Comparison of ENCODE assay signal across 26 mouse cellular contexts in genomic region chr5:103727777-103728395, GRCm38 (mm10). TPM values are rescaled to one million over a fixed set of nuclear protein-coding genes. Genes with fewer than 3 reads are reported as not detected.
DNase-seq lines count a peak whose midpoint lies in the region; ATAC-seq and TF ChIP-seq lines count a peak whose summit lies in the region.
"Had no signal": no experiment of that assay in that cellular context is flagged by ENCODE, and none has a peak within 500 bp of the region (broad histone marks: within the 10 kb centered on the region; RNA-seq: fewer than 3 reads in every experiment).

No protein-coding gene starts in this region.

- H3K4me2 ChIP-seq in forebrain, embryonic 14.5 days (ENCODE audit: low read length), result no peak overlapping the region
- no peak overlapping the region for H3K4me2 ChIP-seq in forebrain, embryonic 11.5 days (ENCODE audit: low read depth, low read length, severe bottlenecking)
- no peak overlapping the region for H3K4me2 ChIP-seq in midbrain, embryonic 15.5 days
- H3K4me2 ChIP-seq in midbrain, postnatal 0 days (ENCODE audit: low read depth, low read length, poor library complexity, severe bottlenecking), result no peak overlapping the region
- H3K4me2 ChIP-seq in hindbrain, embryonic 16.5 days (ENCODE audit: low read length), result no peak overlapping the region
- H3K4me2 ChIP-seq: embryonic facial prominence, embryonic 12.5 days; forebrain, embryonic 12.5 days; heart, embryonic 12.5 days; hindbrain, embryonic 13.5 days; limb, embryonic 12.5 days; stomach, embryonic 15.5 days had no signal

- no peak for TF ChIP-seq CTCF in midbrain, postnatal 0 days (IDR thresholded peaks at IDR 0.05)

- H3K36me3 ChIP-seq in forebrain, embryonic 14.5 days (ENCODE audit: control insufficient read depth, insufficient read depth, low read length), result no peaks in the 10 kb centered on the region
- no peaks in the 10 kb centered on the region for H3K36me3 ChIP-seq in forebrain, embryonic 11.5 days (ENCODE audit: control insufficient read depth, insufficient read depth, low read length)
- H3K36me3 ChIP-seq in midbrain, embryonic 15.5 days (replicated peaks), result no peaks in the 10 kb centered on the region
- H3K36me3 ChIP-seq in midbrain, postnatal 0 days (ENCODE audit: insufficient read depth, low read length), result no peaks in the 10 kb centered on the region
- H3K36me3 ChIP-seq in hindbrain, embryonic 16.5 days (ENCODE audit: control insufficient read depth, insufficient read depth, low read length), result no peaks in the 10 kb centered on the region
- H3K36me3 ChIP-seq: embryonic facial prominence, embryonic 12.5 days; forebrain, embryonic 12.5 days; heart, embryonic 12.5 days; hindbrain, embryonic 13.5 days; limb, embryonic 12.5 days; stomach, embryonic 15.5 days had no signal

- no peak overlapping the region for H3K9ac ChIP-seq in forebrain, embryonic 14.5 days (ENCODE audit: low read length)
- H3K9ac ChIP-seq in forebrain, embryonic 11.5 days (ENCODE audit: low read length), result no peak overlapping the region
- no peak overlapping the region for H3K9ac ChIP-seq in midbrain, embryonic 15.5 days
- H3K9ac ChIP-seq in midbrain, postnatal 0 days (replicated peaks; ENCODE audit: low read length, poor library complexity, severe bottlenecking), result no peak overlapping the region
- no peak overlapping the region for H3K9ac ChIP-seq in hindbrain, embryonic 16.5 days (ENCODE audit: low read depth, low read length)
- H3K9ac ChIP-seq: embryonic facial prominence, embryonic 12.5 days; forebrain, embryonic 12.5 days; heart, embryonic 12.5 days; hindbrain, embryonic 13.5 days; limb, embryonic 12.5 days; liver, postnatal 0 days; stomach, embryonic 15.5 days had no signal

- no peak overlapping the region for H3K27ac ChIP-seq in forebrain, embryonic 14.5 days (ENCODE audit: low read depth, low read length)
- no peak overlapping the region for H3K27ac ChIP-seq in forebrain, embryonic 11.5 days (ENCODE audit: low read depth, low read length)
- no peak overlapping the region for H3K27ac ChIP-seq in midbrain, embryonic 15.5 days
- H3K27ac ChIP-seq in midbrain, postnatal 0 days (ENCODE audit: low read depth, low read length), result no peak overlapping the region
- no peak overlapping the region for H3K27ac ChIP-seq in hindbrain, embryonic 16.5 days (ENCODE audit: low read depth, low read length)
- H3K27ac ChIP-seq: embryonic facial prominence, embryonic 12.5 days; forebrain, embryonic 12.5 days; gastrocnemius, adult 2 months; hindbrain, embryonic 13.5 days; limb, embryonic 12.5 days; stomach, embryonic 15.5 days had no signal

- peak; percentile 31 for DNase-seq in forebrain, embryonic 14.5 days (ENCODE audit: low spot score)
- no peak for DNase-seq in forebrain, embryonic 11.5 days (ENCODE audit: low spot score)
- no peak for DNase-seq in midbrain, postnatal 0 days (ENCODE audit: low spot score)
- peak; percentile 74 for DNase-seq in thymus, postnatal 0 days (ENCODE audit: low spot score)
- DNase-seq in thymus, postnatal 4 days, result peak; percentile 62
- DNase-seq: adrenal gland, postnatal 25 days; cerebellum, adult 8-10 months; cerebellum, postnatal 36 days; gastrocnemius, adult 2 months; gastrocnemius, postnatal 36 days; heart, adult 18-20 months; heart, postnatal 4 days; kidney, postnatal 14 days; liver, postnatal 0 days; lung, postnatal 36 days had no signal

- no peak overlapping the region for H3K4me3 ChIP-seq in forebrain, embryonic 14.5 days (ENCODE audit: low read depth, low read length)
- no peak overlapping the region for H3K4me3 ChIP-seq in forebrain, embryonic 11.5 days (ENCODE audit: low read depth, low read length)
- H3K4me3 ChIP-seq in midbrain, embryonic 15.5 days, result no peak overlapping the region
- no peak overlapping the region for H3K4me3 ChIP-seq in midbrain, postnatal 0 days (ENCODE audit: low read depth, low read length)
- H3K4me3 ChIP-seq in hindbrain, embryonic 16.5 days (ENCODE audit: low read length), result no peak overlapping the region
- H3K4me3 ChIP-seq: embryonic facial prominence, embryonic 12.5 days; forebrain, embryonic 12.5 days; gastrocnemius, adult 2 months; heart, embryonic 12.5 days; hindbrain, embryonic 13.5 days; limb, embryonic 12.5 days; stomach, embryonic 15.5 days had no signal

- no peaks in the 10 kb centered on the region for H3K4me1 ChIP-seq in forebrain, embryonic 14.5 days (ENCODE audit: control insufficient read depth, insufficient read depth, low read length)
- peaks cover 4% of the 10 kb centered on the region; the same call in 1 of the 2 replicates for H3K4me1 ChIP-seq in forebrain, embryonic 11.5 days (replicated peaks; ENCODE audit: control insufficient read depth, insufficient read depth, low read length)
- no peaks in the 10 kb centered on the region for H3K4me1 ChIP-seq in midbrain, embryonic 15.5 days
- no peaks in the 10 kb centered on the region for H3K4me1 ChIP-seq in midbrain, postnatal 0 days (ENCODE audit: insufficient read depth, low read length)
- no peaks in the 10 kb centered on the region for H3K4me1 ChIP-seq in hindbrain, embryonic 16.5 days (ENCODE audit: control insufficient read depth, insufficient read depth, low read depth, low read length)
- H3K4me1 ChIP-seq: heart, embryonic 12.5 days; stomach, embryonic 15.5 days had no signal

- ATAC-seq in forebrain, embryonic 14.5 days, result no peak
- no peak for ATAC-seq in forebrain, embryonic 11.5 days (replicated peaks; ENCODE audit: low FRiP score)
- peak; percentile 78 for ATAC-seq in midbrain, embryonic 15.5 days (replicated peaks)
- no peak for ATAC-seq in midbrain, postnatal 0 days (ENCODE audit: low FRiP score)
- ATAC-seq in activated CD4-positive, CD25-positive, alpha-beta regulatory T cell, adult 4 months, result no peak
- no peak for ATAC-seq in hindbrain, embryonic 16.5 days
- ATAC-seq: intestine, postnatal 0 days; liver, postnatal 0 days; Patski had no signal

- no peaks in the 10 kb centered on the region for H3K9me3 ChIP-seq in forebrain, embryonic 14.5 days (replicated peaks; ENCODE audit: control insufficient read depth, low read length)
- no peaks in the 10 kb centered on the region for H3K9me3 ChIP-seq in forebrain, embryonic 11.5 days (ENCODE audit: control insufficient read depth, low read length)
- H3K9me3 ChIP-seq in midbrain, embryonic 15.5 days, result no peaks in the 10 kb centered on the region
- H3K9me3 ChIP-seq in midbrain, postnatal 0 days (ENCODE audit: low read length), result no peaks in the 10 kb centered on the region
- H3K9me3 ChIP-seq in hindbrain, embryonic 16.5 days (ENCODE audit: control insufficient read depth, low read length), result no peaks in the 10 kb centered on the region
- H3K9me3 ChIP-seq: embryonic facial prominence, embryonic 12.5 days; forebrain, embryonic 12.5 days; heart, embryonic 12.5 days; hindbrain, embryonic 13.5 days; limb, embryonic 12.5 days; stomach, embryonic 15.5 days had no signal

- WGBS in forebrain, embryonic 14.5 days, result 80% methylated on average over 4 of the region's 4 CpGs
- 76% methylated on average over 4 of the region's 4 CpGs for WGBS in forebrain, embryonic 11.5 days
- 57% methylated on average over 4 of the region's 4 CpGs for WGBS in midbrain, embryonic 15.5 days
- 58% methylated on average over 4 of the region's 4 CpGs for WGBS in midbrain, postnatal 0 days
- 76% methylated on average over 4 of the region's 4 CpGs for WGBS in hindbrain, embryonic 16.5 days

- no peaks in the 10 kb centered on the region for H3K27me3 ChIP-seq in forebrain, embryonic 14.5 days (replicated peaks; ENCODE audit: control insufficient read depth, insufficient read depth, low read length)
- no peaks in the 10 kb centered on the region for H3K27me3 ChIP-seq in forebrain, embryonic 11.5 days (ENCODE audit: control insufficient read depth, insufficient read depth, low read length)
- no peaks in the 10 kb centered on the region for H3K27me3 ChIP-seq in midbrain, embryonic 15.5 days (replicated peaks)
- H3K27me3 ChIP-seq in midbrain, postnatal 0 days (ENCODE audit: insufficient read depth, low read length), result no peaks in the 10 kb centered on the region
- no peaks in the 10 kb centered on the region for H3K27me3 ChIP-seq in hindbrain, embryonic 16.5 days (replicated peaks; ENCODE audit: control insufficient read depth, insufficient read depth, low read length)
- H3K27me3 ChIP-seq: embryonic facial prominence, embryonic 12.5 days; forebrain, embryonic 12.5 days; hindbrain, embryonic 13.5 days; limb, embryonic 12.5 days; Patski; stomach, embryonic 15.5 days had no signal

RNA-seq across cellular contexts. Expression of gene Aff1, which starts 35.7 kb away (rescaled TPM):
- 1.5 and 2.6 TPM in 2 replicates for polyA plus RNA-seq in forebrain, embryonic 14.5 days (2014; fragmentation: Nextera tagmentation; extraction: Ambion mirVana)
- 7.1 and 7.9 TPM in 2 replicates for polyA plus RNA-seq in forebrain, embryonic 11.5 days (2014; fragmentation: Nextera tagmentation; extraction: Ambion mirVana)
- polyA plus RNA-seq in midbrain, embryonic 15.5 days (2015; fragmentation: Nextera tagmentation; extraction: Ambion mirVana), result 2.1 TPM in 2 replicates
- total RNA-seq in midbrain, postnatal 0 days (2014; rRNA removed), result 5.7 and 6.4 TPM in 2 replicates
- 0.82 and 1.6 TPM in 2 replicates for polyA plus RNA-seq in midbrain, postnatal 0 days (2015; fragmentation: Nextera tagmentation; extraction: Ambion mirVana)
- polyA plus RNA-seq in thymus, postnatal 0 days (2015; fragmentation: Nextera tagmentation; extraction: Ambion mirVana), result 18.9 and 21.9 TPM in 2 replicates
- 10 to 100 TPM in 1 of 2 experiments, 1 to 10 TPM in 1; 9.2 to 12.3 TPM for polyA plus RNA-seq in activated CD4-positive, CD25-positive, alpha-beta regulatory T cell, adult 4 months (2017; shearing (Covaris generic))
- 1.9 and 3.0 TPM in 2 replicates for polyA plus RNA-seq in hindbrain, embryonic 16.5 days (2015; fragmentation: Nextera tagmentation; extraction: Ambion mirVana)

Comparison
In these comparisons a context has a peak if more than half of its experiments do, and no peak if none do; other contexts are left out.
1. DNase-seq: peak in forebrain, embryonic 14.5 days (single experiment), thymus, postnatal 0 days (single experiment) and thymus, postnatal 4 days (single experiment); none in forebrain, embryonic 11.5 days (single experiment) and midbrain, postnatal 0 days (single experiment).